Mouse (Mus musculus) gastrocnemius, postnatal 36 days (tissue): ENCODE data around the gene Olfr508. TPM values are rescaled to one million over a fixed set of nuclear protein-coding genes. Genes with fewer than 3 reads are reported as not detected.
"Not testable (repeated sequence)": the region's sequence is repeated elsewhere in the genome, so short reads cannot be mapped to it uniquely, and the experiment has no call there.

Experiments
- DNase-seq, 2 experiments: peaks; one replicate each; pipeline ENCODE4 v3.0.0; 2022
- intact Hi-C: fragments of 180-260 bp; cut with DNase I; formaldehyde crosslinking; loops from one replicate; pipeline ENCODE4 v1.15.1; 2025
- long read RNA-seq, 2 experiments: library from polyadenylated mRNA; stranded (forward); transcript quantifications; one replicate each; pipeline ENCODE4 v2.0.0; 2021
- total RNA-seq, 2 experiments: library from RNA; stranded (reverse); gene quantifications; 2 replicates each; pipeline ENCODE4 v1.2.3; 2021

The Olfr508 gene
- not detected for total RNA-seq
- long read RNA-seq, experiment 1 = 0 reads
- long read RNA-seq, experiment 2 = 0 reads

DNA sequence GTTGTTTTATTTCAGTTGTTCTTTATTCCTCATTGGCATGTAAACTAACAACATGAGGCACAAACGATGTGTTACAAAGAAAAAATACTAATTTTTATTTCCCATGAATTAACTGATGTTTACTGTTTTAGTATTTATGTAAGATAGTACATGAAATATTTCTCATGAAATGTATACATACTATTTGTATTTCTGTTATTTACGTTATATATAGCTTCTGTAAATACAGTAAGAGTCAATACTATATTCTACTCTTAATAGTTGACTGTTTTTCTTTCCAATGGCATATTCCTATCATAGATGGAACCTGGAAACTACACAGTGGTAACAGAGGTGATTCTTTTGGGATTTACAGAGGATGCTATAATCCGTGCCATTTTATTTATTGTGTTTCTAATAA, at the start of gene Olfr508:
TSS of gene Olfr508 (plus strand) at position 301 of the 400 bp plus-strand sequence.
- DNase-seq = no peak
- intact Hi-C loops = no loop called here

DNA sequence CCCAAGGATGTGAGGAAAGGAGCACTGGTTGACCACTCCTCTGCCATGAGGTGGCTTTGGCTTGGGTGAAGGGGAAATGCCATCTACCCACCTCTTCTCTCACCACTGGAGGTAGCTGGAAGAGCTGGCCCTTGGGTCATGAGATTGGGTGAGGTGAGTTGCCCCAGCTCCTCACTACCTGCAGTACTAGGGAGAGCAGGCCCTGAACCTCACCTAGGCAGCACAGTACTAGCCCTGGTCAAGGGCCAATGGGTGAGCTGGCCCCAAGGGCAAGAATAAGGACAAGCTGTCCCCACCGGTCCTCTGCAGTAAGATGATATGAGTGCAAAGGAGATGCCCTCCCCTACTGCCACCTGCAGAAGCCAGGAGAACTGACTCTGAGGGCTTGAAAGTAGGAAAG, 40.0 kb upstream of the Olfr508 start:
- intact Hi-C loops = no loop called here
- no peak for DNase-seq

DNA sequence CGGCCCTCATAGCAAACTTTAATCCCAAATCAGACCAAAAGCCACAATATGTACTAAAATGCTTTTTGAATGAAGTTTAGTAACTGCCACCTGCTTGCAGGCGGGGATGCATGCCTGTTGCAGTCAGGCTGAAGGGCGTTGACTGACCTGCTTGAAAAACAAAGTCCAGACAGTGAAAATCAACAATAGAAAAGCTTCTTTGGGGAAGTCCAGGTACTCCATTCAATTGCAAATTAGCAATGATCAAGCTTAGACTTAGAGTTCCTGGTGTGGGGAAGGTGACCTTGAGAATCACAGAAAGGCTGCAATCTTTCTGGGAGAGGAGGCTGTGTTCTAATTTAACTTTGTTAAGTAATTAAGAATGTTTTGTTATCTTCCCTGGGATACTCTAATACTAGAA, 27.9 kb upstream of the Olfr508 start:
- intact Hi-C loops, DNase-seq: not testable (repeated sequence)

DNA sequence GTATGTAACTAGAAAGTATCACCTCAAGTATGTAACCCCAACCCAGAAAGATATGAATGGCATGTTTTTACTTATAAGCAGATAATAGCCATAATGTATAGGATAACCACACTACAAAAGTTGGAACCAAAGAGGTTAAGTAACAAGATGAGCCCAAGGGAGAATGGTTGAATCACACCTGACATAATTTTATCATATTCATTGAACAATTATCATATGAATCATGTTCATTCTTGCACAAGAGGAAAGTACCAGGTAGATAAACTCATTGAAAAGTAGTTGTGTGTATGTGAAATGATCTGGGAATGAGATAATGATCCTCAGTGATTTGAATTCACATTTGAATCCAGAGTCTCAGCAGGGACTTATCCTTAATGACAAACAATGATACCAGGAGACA, 19.3 kb upstream of the Olfr508 start, which contains the start of gene Olfr506:
TSS of gene Olfr506 (plus strand) at position 301 of the 400 bp plus-strand sequence.
- intact Hi-C loops = no loop called here
- DNase-seq = no peak

DNA sequence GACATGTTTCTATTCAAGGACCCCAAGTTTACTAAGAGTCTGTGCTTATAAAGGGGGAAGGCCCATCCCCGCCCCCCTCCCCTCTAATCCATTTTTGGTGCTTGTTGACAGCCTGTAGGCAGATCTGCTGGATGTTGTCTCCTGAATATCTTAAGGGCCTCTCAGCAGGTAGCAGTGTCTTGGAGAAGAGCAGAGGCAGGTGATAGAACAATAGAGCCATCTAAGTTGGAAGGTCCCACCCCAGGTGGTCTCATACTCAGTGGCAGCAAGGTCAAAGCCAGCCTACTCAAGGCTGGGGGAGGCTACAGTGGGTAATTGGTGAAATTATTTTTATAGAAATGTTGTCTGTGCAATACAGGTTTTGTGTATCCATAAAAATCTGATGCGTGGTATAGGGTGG, 15.7 kb upstream of the Olfr508 start:
- intact Hi-C loops = no loop called here
- DNase-seq = no peak

DNA sequence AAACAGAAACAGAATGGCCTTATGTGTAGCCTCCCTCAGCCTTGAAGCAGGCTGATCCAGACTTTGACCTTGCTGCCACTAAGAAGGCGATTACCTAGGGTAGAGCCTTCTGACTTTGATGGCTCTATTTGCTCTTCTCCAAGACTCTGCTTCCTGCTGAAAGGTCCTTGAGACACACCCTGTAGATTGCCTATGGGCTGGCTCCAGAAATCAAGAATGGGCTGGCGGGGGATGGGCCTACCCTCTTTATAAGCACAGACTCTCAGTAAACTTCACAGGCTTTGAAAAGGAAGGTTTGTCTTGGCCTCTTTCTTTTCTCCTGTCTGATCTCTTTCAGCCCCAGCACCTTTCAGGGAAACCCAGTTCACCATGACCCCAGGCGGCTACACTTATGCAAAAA, 13.0 kb upstream of the Olfr508 start:
- DNase-seq, intact Hi-C loops: not testable (repeated sequence)

DNA sequence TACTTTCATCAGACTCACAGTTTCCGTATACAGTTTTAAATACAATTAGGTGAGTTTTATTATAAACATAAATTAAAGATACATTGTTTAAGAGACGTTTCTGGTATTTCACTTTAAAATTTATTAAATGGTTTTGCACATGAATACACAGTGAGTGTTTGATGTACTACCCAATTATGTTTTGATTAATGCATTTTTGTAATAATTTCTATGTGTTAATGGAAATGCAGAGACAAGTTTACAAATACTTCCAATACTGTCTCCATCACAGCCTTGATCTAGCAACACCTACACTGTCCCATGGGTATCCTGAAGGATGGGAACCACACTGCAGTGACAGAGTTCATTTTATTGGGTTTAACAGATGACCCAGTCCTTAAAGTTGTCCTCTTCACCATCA, 8.3 kb upstream of the Olfr508 start, which contains the start of gene Olfr507:
TSS of gene Olfr507 (plus strand) at position 301 of the 400 bp plus-strand sequence.
- no peak for DNase-seq
- intact Hi-C loops = no loop called here

DNA sequence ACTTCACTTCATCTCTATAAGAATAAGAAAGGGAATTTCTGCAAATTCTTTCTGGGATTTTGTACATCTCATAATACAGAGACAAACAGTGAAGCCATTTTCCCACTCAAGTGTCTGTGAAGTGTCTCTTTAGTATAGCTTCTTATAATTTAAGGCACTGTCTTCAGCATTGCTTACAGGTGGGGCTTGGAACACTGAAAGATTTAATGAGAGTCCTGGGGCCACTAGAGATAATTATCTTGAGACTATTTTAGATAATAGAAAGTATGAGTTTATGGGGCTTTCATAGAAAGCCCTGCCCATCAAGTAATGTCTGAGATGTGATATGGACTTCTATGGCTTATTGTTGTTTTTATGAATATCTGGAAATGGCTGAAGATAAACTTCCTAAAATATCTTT, 22.0 kb downstream of the Olfr508 start, which contains the start of gene Olfr509:
TSS of gene Olfr509 (minus strand) at position 101 of the 400 bp plus-strand sequence.
- DNase-seq = no peak

DNA sequence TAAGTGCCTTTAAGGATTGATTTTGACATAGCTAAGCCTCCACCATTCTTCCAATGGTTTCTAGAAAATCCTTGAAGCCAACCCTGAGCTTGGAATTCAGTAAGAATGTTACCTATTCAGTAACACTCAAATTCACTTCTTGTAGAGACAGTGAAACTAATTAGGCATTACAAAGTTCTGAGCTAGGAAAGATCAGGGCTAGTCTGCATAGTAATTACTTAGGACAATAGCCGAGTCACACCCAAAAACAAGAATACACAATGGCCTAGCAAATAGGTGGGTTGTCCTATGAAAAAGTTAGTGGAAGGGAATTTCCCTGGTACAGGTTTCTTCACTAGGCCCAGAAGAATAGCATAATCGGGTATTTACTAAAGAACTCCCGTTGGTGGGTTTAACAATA, 32.6 kb downstream of the Olfr508 start:
- intact Hi-C loops = no loop called here
- no peak for DNase-seq

More for the DNA sequence above, 22.0 kb downstream of the Olfr508 start, which contains the start of gene Olfr509:
- intact Hi-C loops = no loop called here

DNA sequence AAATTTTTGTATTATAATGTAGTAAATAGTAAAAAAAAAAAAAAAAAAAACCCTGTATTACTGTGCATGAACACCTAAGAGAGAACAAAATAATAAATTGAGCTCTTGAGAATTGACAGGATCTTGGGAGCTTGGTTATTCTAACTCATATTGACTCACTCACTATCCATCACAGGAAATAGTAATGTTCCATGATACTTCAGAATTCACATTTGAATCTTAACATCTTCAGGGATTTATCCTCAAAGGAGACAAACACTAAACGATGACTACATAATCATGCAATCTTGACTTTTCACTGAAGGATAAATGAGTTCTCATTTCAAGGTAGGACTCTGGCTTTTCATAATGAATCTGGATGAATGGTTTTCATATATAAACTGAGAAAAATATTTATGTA, 36.3 kb downstream of the Olfr508 start, which contains the start of gene Olfr510:
TSS of gene Olfr510 (plus strand) at position 301 of the 400 bp plus-strand sequence.
- intact Hi-C loops = no loop called here
- no peak for DNase-seq

DNA sequence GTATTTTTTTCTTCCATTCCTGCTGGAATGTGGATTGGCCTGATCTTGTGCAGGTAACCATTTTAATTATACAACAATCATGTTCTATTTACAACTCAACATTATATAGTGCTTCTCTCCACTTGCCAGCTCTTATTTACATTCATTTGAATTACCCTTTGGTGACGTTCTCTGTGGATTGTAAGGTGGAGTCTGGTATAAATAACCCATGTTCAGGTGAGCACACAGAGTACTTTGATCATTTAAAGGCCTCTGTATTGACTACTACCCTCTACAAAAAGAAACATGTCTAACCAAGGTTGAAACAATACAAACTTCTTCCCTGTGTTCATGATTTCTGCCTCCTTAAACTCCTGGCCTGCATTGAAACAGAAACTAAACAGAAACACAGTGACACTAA, 41.3 kb downstream of the Olfr508 start:
- intact Hi-C loops = no loop called here
- DNase-seq = no peak

DNA sequence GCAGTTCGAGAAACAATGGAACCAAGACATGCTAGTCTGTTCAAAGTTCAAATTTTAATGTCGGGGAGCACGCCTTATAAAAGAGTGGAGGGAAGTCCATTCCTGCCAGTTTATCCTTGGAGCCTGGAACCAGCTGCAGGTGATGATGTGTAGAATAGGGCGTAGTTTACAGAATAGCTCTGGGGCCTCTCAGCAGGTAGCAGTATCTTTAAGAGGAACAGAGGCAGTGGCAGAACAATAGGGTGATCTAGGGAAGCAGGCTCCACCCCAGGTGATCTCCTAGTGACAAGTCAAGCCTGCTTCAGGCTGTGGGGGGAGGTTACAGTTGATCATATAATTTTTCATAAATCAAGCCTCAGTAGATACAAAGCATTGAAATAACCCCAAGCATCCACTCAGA, 49.1 kb downstream of the Olfr508 start:
- no peak for DNase-seq
- intact Hi-C loops = no loop called here

Other genes starting within 250 kb of the Olfr508 start
- not detected for gene Olfr495, start 236.8 kb upstream of the Olfr508 start, total RNA-seq
- gene Olfr497, start 209.6 kb upstream of the Olfr508 start, total RNA-seq = not detected
- gene Olfr498, start 164.7 kb upstream of the Olfr508 start, total RNA-seq = not detected
- not detected for gene Olfr502, start 104.9 kb upstream of the Olfr508 start, total RNA-seq
- not detected for gene Olfr503, start 85.5 kb upstream of the Olfr508 start, total RNA-seq
- gene Olfr504, start 64.2 kb upstream of the Olfr508 start, total RNA-seq = not detected
- not detected for gene Olfr506, start 19.2 kb upstream of the Olfr508 start, total RNA-seq
- not detected for gene Olfr507, start 8.2 kb upstream of the Olfr508 start, total RNA-seq
- gene Olfr509, start 21.9 kb downstream of the Olfr508 start, total RNA-seq = not detected
- not detected for gene Olfr510, start 36.4 kb downstream of the Olfr508 start, total RNA-seq
- not detected for gene Olfr512, start 83.3 kb downstream of the Olfr508 start, total RNA-seq
- not detected for gene Olfr513, start 121.0 kb downstream of the Olfr508 start, total RNA-seq
- not detected for gene Olfr514, start 196.0 kb downstream of the Olfr508 start, total RNA-seq
- not detected for gene Olfr516, start 220.5 kb downstream of the Olfr508 start, total RNA-seq
- not detected for gene Olfr517, start 242.4 kb downstream of the Olfr508 start, total RNA-seq